Mouse (Mus musculus) lung, embryonic 16.5 days (tissue): ENCODE results near the gene Tc2n. TPM values are rescaled to one million over a fixed set of nuclear protein-coding genes. Genes with fewer than 3 reads are reported as not detected.

Experiments used
- polyA plus RNA-seq: library from polyadenylated mRNA; unstranded; fragments of >200 nt; fragmentation: Nextera tagmentation; extraction: Ambion mirVana; gene quantifications from 2 replicates; pipeline ENCODE4 v1.2.1, GENCODE M21; 2015

The Tc2n gene
- polyA plus RNA-seq, 1 experiment from 2014 or later: 9.7 TPM

Other genes starting within 250 kb of the Tc2n start
- 180 and 194 TPM in 2 replicates for gene Fbln5, start 100.5 kb upstream of the Tc2n start, polyA plus RNA-seq
- 23.4 and 26.7 TPM in 2 replicates for gene Trip11, start 194.7 kb upstream of the Tc2n start, polyA plus RNA-seq
- gene Atxn3, start 239.7 kb upstream of the Tc2n start, polyA plus RNA-seq: 15.7 and 16.8 TPM in 2 replicates